Mouse (Mus musculus) kidney, adult 2 months (tissue): ENCODE measurements around the gene Znrf2. TPM values are rescaled to one million over a fixed set of nuclear protein-coding genes. Genes with fewer than 3 reads are reported as not detected.

Experiments
- DNase-seq: peaks from one replicate; pipeline ENCODE4 v3.0.0; 2021
- H3K27ac ChIP-seq: fragments of 200-500 bp; 2 replicates; pipeline ENCODE4 v1.5.1; 2012; ENCODE audit warnings: low read depth, low read length, control low read depth, inconsistent platforms; ENCODE audit not compliant: insufficient read depth
- H3K27me3 ChIP-seq: fragments of 200-500 bp; replicated peaks from 2 replicates; pipeline ENCODE4 v1.6.1; 2012; ENCODE audit warnings: mild to moderate bottlenecking, moderate library complexity, low read length, inconsistent platforms; ENCODE audit not compliant: control insufficient read depth, insufficient read depth
- H3K36me3 ChIP-seq: fragments of 200-500 bp; 2 replicates; pipeline ENCODE4 v1.6.1; 2012; ENCODE audit warnings: mild to moderate bottlenecking, moderate library complexity, low read length, inconsistent platforms; ENCODE audit not compliant: control insufficient read depth, insufficient read depth
- H3K4me1 ChIP-seq: fragments of 200-500 bp; 2 replicates; pipeline ENCODE4 v1.6.1; 2011; ENCODE audit warnings: low read length; ENCODE audit not compliant: control insufficient read depth, insufficient read depth
- H3K4me3 ChIP-seq: fragments of 200-500 bp; 2 replicates; pipeline ENCODE4 v1.5.1; 2011; ENCODE audit warnings: mild to moderate bottlenecking, low read depth, low read length, control low read depth; ENCODE audit not compliant: insufficient read depth
- CTCF ChIP-seq: fragments of 200-500 bp; conservative IDR thresholded peaks from 2 replicates; pipeline ENCODE4 v1.5.1; 2011; ENCODE audit warnings: low read depth, mild to moderate bottlenecking, control low read depth, low read length, moderate library complexity, mixed read lengths; ENCODE audit not compliant: insufficient read depth, insufficient read length
- POLR2A ChIP-seq: fragments of 200-500 bp; IDR thresholded peaks from one replicate; pipeline ENCODE4 v1.6.1; 2011; ENCODE audit warnings: low read depth, low read length, control low read depth
- WGBS: fragments of 180-500 bp; shearing (Covaris S2); methylation state at CpG from one replicate; pipeline ENCODE4 v1.1.7; 2018; 5-methylcytosine and 5-hydroxymethylcytosine counted together
- polyA plus RNA-seq: library from polyadenylated mRNA; depleted of rRNA; stranded (reverse); fragments of >200 nt; gene quantifications from 2 replicates; pipeline ENCODE4 v1.2.3, GENCODE M21; 2012

Znrf2 gene
- polyA plus RNA-seq, 1 experiment = 18.1 TPM

- Histone ChIP-seq H3K27me3 (no peaks in the 10 kb centered on the region), H3K27ac (no peak overlapping the region), H3K4me1 (no peaks in the 10 kb centered on the region), H3K4me3 (no peak overlapping the region), H3K36me3 (no peaks in the 10 kb centered on the region)
- no peak for DNase-seq
- no peak for TF ChIP-seq CTCF
- TF ChIP-seq POLR2A = no peak
- WGBS = 85% methylated on average over 5 of the region's 5 CpGs
These were observed 101.8 kb downstream of the Znrf2 start for GRCm38 (mm10) chr6:54918521-54918920.

- no peak for TF ChIP-seq POLR2A
- TF ChIP-seq CTCF = no peak
These were observed 107.8 kb downstream of the Znrf2 start for GRCm38 (mm10) chr6:54924538-54924937.

GRCm38 (mm10) chr6:54925736-54926440, 109.2 kb downstream of the Znrf2 start:
- Histone ChIP-seq H3K27me3 (no peaks in the 10 kb centered on the region), H3K27ac (0 out of 2 replicates have a peak overlapping the region, but pooled peaks have one; percentile 24), H3K4me1 (no peaks in the 10 kb centered on the region), H3K36me3 (no peaks in the 10 kb centered on the region), H3K4me3 (no peak overlapping the region)
- DNase-seq = peak; percentile 39
- WGBS = 61% methylated on average over 7 of the region's 7 CpGs
- no peak for TF ChIP-seq POLR2A
- no peak for TF ChIP-seq CTCF

More at GRCm38 (mm10) chr6:54924538-54924937, 107.8 kb downstream of the Znrf2 start:
- no peaks in the 10 kb centered on the region for H3K36me3 ChIP-seq
- no peak overlapping the region for H3K27ac ChIP-seq
- no peaks in the 10 kb centered on the region for H3K27me3 ChIP-seq
- DNase-seq = no peak
- WGBS = 97% methylated on average over 16 of the region's 16 CpGs
- H3K4me3 ChIP-seq = no peak overlapping the region
- no peaks in the 10 kb centered on the region for H3K4me1 ChIP-seq

- no peak for TF ChIP-seq CTCF
- TF ChIP-seq POLR2A = no peak
- no peaks in the 10 kb centered on the region for H3K4me1 ChIP-seq
- WGBS = 71% methylated on average over 2 of the region's 2 CpGs
These were observed 110.2 kb downstream of the Znrf2 start for GRCm38 (mm10) chr6:54926899-54927298.

GRCm38 (mm10) chr6:54927946-54928345, 111.2 kb downstream of the Znrf2 start:
- Histone ChIP-seq H3K36me3 (no peaks in the 10 kb centered on the region), H3K27me3 (no peaks in the 10 kb centered on the region), H3K4me3 (no peak overlapping the region), H3K27ac (no peak overlapping the region), H3K4me1 (no peaks in the 10 kb centered on the region)
- TF ChIP-seq CTCF (no peak), POLR2A (no peak)
- DNase-seq = no peak
- 87% methylated on average over 6 of the region's 6 CpGs for WGBS

More at GRCm38 (mm10) chr6:54926899-54927298, 110.2 kb downstream of the Znrf2 start:
- H3K36me3 ChIP-seq = no peaks in the 10 kb centered on the region
- no peak overlapping the region for H3K27ac ChIP-seq
- H3K27me3 ChIP-seq = no peaks in the 10 kb centered on the region
- no peak overlapping the region for H3K4me3 ChIP-seq
- DNase-seq = no peak

GRCm38 (mm10) chr6:54931641-54932040, 114.9 kb downstream of the Znrf2 start:
- no peak overlapping the region for H3K4me3 ChIP-seq
- WGBS = 97% methylated on average over 4 of the region's 4 CpGs
- no peak overlapping the region for H3K27ac ChIP-seq
- no peaks in the 10 kb centered on the region for H3K27me3 ChIP-seq
- no peaks in the 10 kb centered on the region for H3K4me1 ChIP-seq
- no peak for DNase-seq
- TF ChIP-seq CTCF (no peak), POLR2A (no peak)
- H3K36me3 ChIP-seq = no peaks in the 10 kb centered on the region

GRCm38 (mm10) chr6:54932526-54932925, 115.8 kb downstream of the Znrf2 start:
- Histone ChIP-seq H3K27me3 (no peaks in the 10 kb centered on the region), H3K4me1 (no peaks in the 10 kb centered on the region), H3K36me3 (no peaks in the 10 kb centered on the region), H3K4me3 (no peak overlapping the region), H3K27ac (no peak overlapping the region)
- no peak for DNase-seq
- 96% methylated on average over 12 of the region's 12 CpGs for WGBS
- TF ChIP-seq POLR2A (no peak), CTCF (no peak)
